ENCODE assay signal across 25 mouse cellular contexts in the genomic region with DNA sequence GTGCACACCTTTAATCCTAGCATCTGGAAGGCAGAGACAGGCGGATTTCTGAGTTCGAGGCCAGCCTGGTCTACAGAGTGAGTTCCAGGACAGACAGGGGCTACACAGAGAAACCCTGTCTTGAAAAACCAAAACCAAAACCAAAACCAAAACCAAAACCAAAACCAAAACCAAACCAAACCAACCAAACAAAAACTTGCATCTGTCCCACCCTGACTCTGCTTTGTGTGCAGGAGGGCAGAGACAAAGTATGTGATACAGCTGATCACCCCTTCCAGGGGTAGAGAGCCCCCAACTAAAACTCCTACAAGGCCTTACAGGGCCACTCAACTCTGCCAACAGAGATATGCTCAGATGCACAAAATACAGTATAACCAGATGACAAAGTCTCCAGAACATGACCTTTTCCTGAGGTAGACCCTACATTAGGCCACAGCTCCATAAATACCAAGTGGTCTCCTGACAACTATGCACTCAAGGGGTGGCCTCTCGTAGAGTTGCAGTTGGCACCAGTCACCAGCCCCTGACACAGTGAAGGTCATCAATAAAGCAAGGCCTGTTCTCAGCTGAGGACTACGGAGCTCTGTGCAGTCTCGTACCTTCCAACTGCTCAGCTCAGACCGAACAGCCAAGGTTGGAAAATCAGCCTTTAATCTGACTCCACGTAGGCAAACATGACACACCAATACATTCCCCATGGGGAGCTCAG. TPM values are rescaled to one million over a fixed set of nuclear protein-coding genes. Genes with fewer than 3 reads are reported as not detected.
A peak's percentile ranks its signal among the peaks of the same experiment; 100 is the strongest.
DNase-seq lines count a peak whose midpoint lies in the region; ATAC-seq and TF ChIP-seq lines count a peak whose summit lies in the region.
"Had no signal": no experiment of that assay in that cellular context is flagged by ENCODE, and none has a peak within 500 bp of the region (broad histone marks: within the 10 kb centered on the region; RNA-seq: fewer than 3 reads in every experiment).

No protein-coding gene starts in this region.

- peak overlapping the region; percentile 13; the same call in 1 of the 2 replicates for H3K27ac ChIP-seq in heart, embryonic 13.5 days (replicated peaks)
- H3K27ac ChIP-seq in liver, postnatal 0 days (ENCODE audit: low read depth), result 0 out of 2 replicates have a peak overlapping the region, but pooled peaks have one; percentile 13
- H3K27ac ChIP-seq in liver, embryonic 12.5 days, result no peak overlapping the region
- peak overlapping the region; percentile 23; the same call in 1 of the 2 replicates for H3K27ac ChIP-seq in brown adipose tissue, adult 24 weeks (replicated peaks; ENCODE audit: low read depth, low read length)
- H3K27ac ChIP-seq in small intestine, adult 2 months (ENCODE audit: insufficient read depth, low read depth, low read length), result peak overlapping the region; percentile 68
- H3K27ac ChIP-seq: hindbrain, embryonic 10.5 days; neural tube, embryonic 13.5 days; stomach, embryonic 15.5 days had no signal

- ATAC-seq in heart, embryonic 13.5 days (ENCODE audit: extremely low read depth, insufficient number of reproducible peaks, low FRiP score, low TSS enrichment), result no peak
- no peak for ATAC-seq in liver, postnatal 0 days
- ATAC-seq in liver, embryonic 12.5 days, result no peak
- no peak for ATAC-seq in granulocyte monocyte progenitor cell, adult 5-6 weeks (replicated peaks; ENCODE audit: poor library complexity, severe bottlenecking)
- ATAC-seq: forebrain, postnatal 0 days had no signal

- H3K9me3 ChIP-seq in heart, embryonic 13.5 days, result no peaks in the 10 kb centered on the region
- H3K9me3 ChIP-seq in liver, postnatal 0 days (ENCODE audit: low read length), result no peaks in the 10 kb centered on the region
- H3K9me3 ChIP-seq in liver, embryonic 12.5 days (replicated peaks), result no peaks in the 10 kb centered on the region
- H3K9me3 ChIP-seq: hindbrain, embryonic 10.5 days; neural tube, embryonic 13.5 days; stomach, embryonic 15.5 days had no signal

- H3K9ac ChIP-seq in heart, embryonic 13.5 days, result no peak overlapping the region
- no peak overlapping the region for H3K9ac ChIP-seq in liver, postnatal 0 days (replicated peaks)
- no peak overlapping the region for H3K9ac ChIP-seq in liver, embryonic 12.5 days
- H3K9ac ChIP-seq: forebrain, postnatal 0 days; neural tube, embryonic 13.5 days; stomach, embryonic 15.5 days had no signal

- WGBS in heart, embryonic 13.5 days, result 76% methylated on average over 7 of the region's 7 CpGs
- WGBS in liver, postnatal 0 days (ENCODE audit: insufficient replicate concordance), result 68% methylated on average over 7 of the region's 7 CpGs
- 82% methylated on average over 7 of the region's 7 CpGs for WGBS in liver, embryonic 12.5 days (ENCODE audit: insufficient replicate concordance)
- 81% methylated on average over 7 of the region's 7 CpGs for WGBS in small intestine, adult 2 months

- no peak for TF ChIP-seq POLR2A in small intestine, adult 2 months (IDR thresholded peaks at IDR 0.05; ENCODE audit: low read depth, low read length)

- TF ChIP-seq CTCF in liver, postnatal 0 days (IDR thresholded peaks at IDR 0.05; ENCODE audit: low read depth), result no peak
- no peak for TF ChIP-seq CTCF in small intestine, adult 2 months (IDR thresholded peaks at IDR 0.05; ENCODE audit: extremely low read depth, insufficient read length, insufficient replicate concordance, low read depth, low read length)

- H3K27me3 ChIP-seq in heart, embryonic 13.5 days (replicated peaks), result no peaks in the 10 kb centered on the region
- no peaks in the 10 kb centered on the region for H3K27me3 ChIP-seq in liver, postnatal 0 days (ENCODE audit: insufficient read depth, low read length)
- no peaks in the 10 kb centered on the region for H3K27me3 ChIP-seq in liver, embryonic 12.5 days (replicated peaks)
- no peaks in the 10 kb centered on the region for H3K27me3 ChIP-seq in small intestine, adult 2 months (ENCODE audit: control insufficient read depth, insufficient read depth, low read length)
- H3K27me3 ChIP-seq: neural tube, embryonic 13.5 days; stomach, embryonic 15.5 days had no signal

- peaks cover 22% of the 10 kb centered on the region for H3K36me3 ChIP-seq in heart, embryonic 13.5 days
- H3K36me3 ChIP-seq in liver, postnatal 0 days (replicated peaks; ENCODE audit: insufficient read depth, low read length), result peaks cover 6% of the 10 kb centered on the region; the same call in 1 of the 2 replicates
- peaks cover 29% of the 10 kb centered on the region for H3K36me3 ChIP-seq in liver, embryonic 12.5 days
- H3K36me3 ChIP-seq in small intestine, adult 2 months (ENCODE audit: control insufficient read depth, insufficient read depth, low read length), result peaks cover 18% of the 10 kb centered on the region
- H3K36me3 ChIP-seq: neural tube, embryonic 13.5 days had no signal

- DNase-seq in heart, adult 11 months, result no peak
- no peak for DNase-seq in liver, postnatal 0 days
- DNase-seq: cerebellum, adult 11 months; cerebellum, postnatal 25 days; forebrain, postnatal 0 days; gastrocnemius, postnatal 10 days; kidney, adult 11 months; kidney, postnatal 36 days; lung, adult 2 months; lung, postnatal 36 days; thymus, postnatal 14 days had no signal

- H3K4me2 ChIP-seq in heart, embryonic 13.5 days, result no peak overlapping the region
- peak overlapping the region; percentile 20; the same call in 1 of the 2 replicates for H3K4me2 ChIP-seq in liver, postnatal 0 days (ENCODE audit: low read depth, low read length)
- no peak overlapping the region for H3K4me2 ChIP-seq in liver, embryonic 12.5 days
- H3K4me2 ChIP-seq: midbrain, embryonic 11.5 days; neural tube, embryonic 13.5 days; stomach, embryonic 15.5 days had no signal

- TF ChIP-seq EP300 in liver, postnatal 0 days (IDR thresholded peaks at IDR 0.05; ENCODE audit: low read depth), result no peak

- no peak overlapping the region for H3K4me3 ChIP-seq in heart, embryonic 13.5 days
- no peak overlapping the region for H3K4me3 ChIP-seq in liver, postnatal 0 days (ENCODE audit: low read depth, low read length)
- H3K4me3 ChIP-seq in liver, embryonic 12.5 days, result no peak overlapping the region
- H3K4me3 ChIP-seq in brown adipose tissue, adult 24 weeks (ENCODE audit: insufficient read depth, low read depth, low read length), result no peak overlapping the region
- H3K4me3 ChIP-seq in small intestine, adult 2 months (ENCODE audit: low read depth, low read length), result no peak overlapping the region
- H3K4me3 ChIP-seq: hindbrain, embryonic 10.5 days; neural tube, embryonic 13.5 days; stomach, embryonic 15.5 days had no signal

- H3K4me1 ChIP-seq in heart, embryonic 13.5 days, result peaks cover 32% of the 10 kb centered on the region
- peaks cover 42% of the 10 kb centered on the region for H3K4me1 ChIP-seq in liver, postnatal 0 days (ENCODE audit: insufficient read depth)
- H3K4me1 ChIP-seq in liver, embryonic 12.5 days, result peaks cover 27% of the 10 kb centered on the region
- H3K4me1 ChIP-seq in brown adipose tissue, adult 24 weeks (ENCODE audit: control insufficient read depth, insufficient read depth, insufficient read length, low read length), result peaks cover 33% of the 10 kb centered on the region
- peaks cover 25% of the 10 kb centered on the region for H3K4me1 ChIP-seq in small intestine, adult 2 months (ENCODE audit: control insufficient read depth, insufficient read depth, insufficient read length, low read length)
- H3K4me1 ChIP-seq: hindbrain, embryonic 10.5 days; stomach, embryonic 15.5 days had no signal

RNA-seq across cellular contexts. Expression of a gene that starts 18.9 kb away (rescaled TPM):
- 61.7 and 65.1 TPM in 2 replicates for polyA plus RNA-seq in heart, embryonic 13.5 days (2015; fragmentation: Nextera tagmentation; extraction: Ambion mirVana)
- polyA plus RNA-seq in liver, postnatal 0 days (2015; fragmentation: Nextera tagmentation; extraction: Ambion mirVana), result 74.3 and 74.7 TPM in 2 replicates
- 59.8 and 60.8 TPM in 2 replicates for polyA plus RNA-seq in liver, embryonic 12.5 days (2016; fragmentation: Nextera tagmentation; extraction: Ambion mirVana)
- 85.1 and 146 TPM in 2 replicates for polyA plus RNA-seq in brown adipose tissue, adult 24 weeks (2012; ENCODE audit: insufficient read depth, insufficient read length, missing spikeins)
- 82.7 and 144 TPM in 2 replicates for polyA plus RNA-seq in small intestine, adult 2 months (2012; rRNA removed)
- total RNA-seq in granulocyte monocyte progenitor cell, adult 5-6 weeks (2014; fragmentation: Nextera tagmentation), result 177 and 252 TPM in 2 replicates
- 193 and 228 TPM in 2 replicates for total RNA-seq in granulocyte monocyte progenitor cell, adult 5-6 weeks (2017)

RNA-seq across cellular contexts. Expression of a gene that starts 40.7 kb away (rescaled TPM):
- polyA plus RNA-seq in heart, embryonic 13.5 days (2015; fragmentation: Nextera tagmentation; extraction: Ambion mirVana), result not detected in 2 replicates
- not detected in 2 replicates for polyA plus RNA-seq in liver, postnatal 0 days (2015; fragmentation: Nextera tagmentation; extraction: Ambion mirVana)
- polyA plus RNA-seq in liver, embryonic 12.5 days (2016; fragmentation: Nextera tagmentation; extraction: Ambion mirVana), result not detected in 2 replicates
- polyA plus RNA-seq in brown adipose tissue, adult 24 weeks (2012; ENCODE audit: insufficient read depth, insufficient read length, missing spikeins), result not detected in 2 replicates
- not detected in 2 replicates for polyA plus RNA-seq in small intestine, adult 2 months (2012; rRNA removed)
- total RNA-seq in granulocyte monocyte progenitor cell, adult 5-6 weeks (2014; fragmentation: Nextera tagmentation), result not detected in 2 replicates
- not detected in 2 replicates for total RNA-seq in granulocyte monocyte progenitor cell, adult 5-6 weeks (2017)
- total RNA-seq: forebrain, postnatal 0 days; gastrocnemius, postnatal 10 days; layer of hippocampus, postnatal 25 days; left cerebral cortex, postnatal 14 days had no signal
- polyA plus RNA-seq: forebrain, postnatal 0 days; heart, embryonic 14.5 days; hindbrain, embryonic 10.5 days; limb, embryonic 14.5 days; lung, adult 2 months; midbrain, embryonic 11.5 days; neural tube, embryonic 13.5 days; spleen, adult 2 months had no signal
